Mouse (Mus musculus) thymus, adult 2 months (tissue): ENCODE data around the gene 2410137M14Rik. TPM values are rescaled to one million over a fixed set of nuclear protein-coding genes. Genes with fewer than 3 reads are reported as not detected.

Experiments used
- DNase-seq: peaks from one replicate; pipeline ENCODE4 v3.0.0; 2021
- H3K27ac ChIP-seq: fragments of 200-500 bp; 2 replicates; pipeline ENCODE4 v1.5.1; 2012; ENCODE audit warnings: low read length, control low read depth; ENCODE audit not compliant: control insufficient read depth, insufficient read depth
- H3K27me3 ChIP-seq: fragments of 200-500 bp; 2 replicates; pipeline ENCODE4 v1.6.1; 2012; ENCODE audit warnings: mild to moderate bottlenecking, low read length, moderate library complexity, mixed read lengths; ENCODE audit not compliant: control insufficient read depth, insufficient read depth
- H3K36me3 ChIP-seq: fragments of 200-500 bp; 2 replicates; pipeline ENCODE4 v1.6.1; 2012; ENCODE audit warnings: mild to moderate bottlenecking, low read length, moderate library complexity; ENCODE audit not compliant: control insufficient read depth, insufficient read depth
- H3K4me1 ChIP-seq: fragments of 200-500 bp; replicated peaks from 2 replicates; pipeline ENCODE4 v1.6.1; 2012; ENCODE audit warnings: low read length; ENCODE audit not compliant: control insufficient read depth, insufficient read depth
- H3K4me3 ChIP-seq: fragments of 200-500 bp; 2 replicates; pipeline ENCODE4 v1.5.1; 2012; ENCODE audit warnings: mild to moderate bottlenecking, low read length, control low read depth, moderate library complexity; ENCODE audit not compliant: control insufficient read depth, insufficient read depth
- CTCF ChIP-seq: fragments of 200-500 bp; IDR thresholded peaks from 2 replicates; pipeline ENCODE4 v1.5.1; 2012; ENCODE audit warnings: mild to moderate bottlenecking, control low read depth, low read length, moderate library complexity, borderline replicate concordance; ENCODE audit not compliant: control insufficient read depth, poor library complexity, insufficient read depth; ENCODE audit errors: extremely low read depth
- POLR2A ChIP-seq: fragments of 200-500 bp; IDR thresholded peaks from 2 replicates; pipeline ENCODE4 v1.6.1; 2012; ENCODE audit warnings: mild to moderate bottlenecking, low read length, control low read depth, moderate library complexity; ENCODE audit not compliant: control insufficient read depth, poor library complexity, insufficient read depth; ENCODE audit errors: extremely low read depth
- WGBS: fragments of 180-500 bp; shearing (Covaris S2); methylation state at CpG from one replicate; pipeline ENCODE4 v1.1.7; 2018; 5-methylcytosine and 5-hydroxymethylcytosine counted together
- polyA plus RNA-seq: library from polyadenylated mRNA; depleted of rRNA; stranded (reverse); fragments of >200 nt; gene quantifications from 2 replicates; pipeline ENCODE4 v1.2.3, GENCODE M21; 2012

Gene 2410137M14Rik
- polyA plus RNA-seq, 1 experiment: not detected

DNA sequence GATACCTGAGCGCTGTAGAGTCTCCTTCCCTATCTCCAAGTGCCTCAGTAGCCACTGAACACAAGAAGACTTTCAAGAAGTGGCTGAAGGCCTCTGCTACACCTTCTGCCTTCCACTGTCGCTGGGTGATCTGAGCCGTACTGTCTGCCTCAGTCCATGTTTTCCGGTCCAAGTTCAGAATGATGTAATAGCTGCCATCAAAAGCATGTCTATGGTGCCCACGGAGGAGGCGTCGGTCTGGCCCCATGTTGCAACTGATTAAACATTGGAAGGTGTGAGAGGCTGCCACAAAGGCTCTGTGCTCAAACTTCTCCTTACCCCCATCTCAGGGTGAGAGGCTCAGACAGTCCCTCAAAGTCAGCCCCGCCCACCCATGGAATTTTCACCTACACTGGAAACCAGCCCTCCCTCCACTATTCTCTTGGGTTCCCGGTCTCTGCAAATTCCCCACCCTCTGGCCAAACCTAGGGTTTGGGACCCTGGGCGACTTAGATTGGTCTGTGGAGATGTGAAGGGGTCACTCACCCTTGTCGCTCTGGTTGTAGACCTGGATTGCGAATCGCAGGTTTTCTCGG is 10.6 kb downstream of the 2410137M14Rik start:
- peaks cover 13% of the 10 kb centered on the region for H3K4me1 ChIP-seq
- no peak for TF ChIP-seq CTCF
- no peak for TF ChIP-seq POLR2A
- 96% methylated on average over 14 of the region's 14 CpGs for WGBS
- no peak overlapping the region for H3K27ac ChIP-seq
- no peaks in the 10 kb centered on the region for H3K36me3 ChIP-seq
- no peak for DNase-seq
- no peak overlapping the region for H3K4me3 ChIP-seq
- no peaks in the 10 kb centered on the region for H3K27me3 ChIP-seq

DNA sequence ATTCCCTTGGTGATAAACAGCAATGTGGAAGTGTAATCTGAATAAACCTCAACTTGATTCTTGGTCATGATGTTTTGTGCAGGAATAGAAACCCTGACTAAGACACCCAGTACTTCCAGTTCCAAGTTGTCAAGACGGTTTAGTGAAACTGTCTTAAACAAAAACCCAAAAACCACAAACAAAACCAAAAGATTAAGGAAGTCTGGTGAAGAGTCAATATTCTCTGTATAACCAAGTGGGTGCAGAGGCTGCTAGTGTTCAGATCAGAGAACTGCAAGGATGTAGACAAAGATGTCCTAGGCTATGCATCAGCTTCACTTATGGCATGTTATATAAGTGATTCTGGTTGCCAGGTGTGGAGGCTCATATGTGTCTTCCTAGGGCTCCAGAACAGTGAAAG is 14.2 kb downstream of the 2410137M14Rik start:
- no peak for DNase-seq
- TF ChIP-seq POLR2A (no peak), CTCF (no peak)
- Histone ChIP-seq H3K4me3 (no peak overlapping the region), H3K27me3 (no peaks in the 10 kb centered on the region), H3K4me1 (peaks cover 8% of the 10 kb centered on the region; the same call in 1 of the 2 replicates), H3K36me3 (no peaks in the 10 kb centered on the region), H3K27ac (no peak overlapping the region)
- WGBS: 13% methylated on average over 1 of the region's 1 CpGs

DNA sequence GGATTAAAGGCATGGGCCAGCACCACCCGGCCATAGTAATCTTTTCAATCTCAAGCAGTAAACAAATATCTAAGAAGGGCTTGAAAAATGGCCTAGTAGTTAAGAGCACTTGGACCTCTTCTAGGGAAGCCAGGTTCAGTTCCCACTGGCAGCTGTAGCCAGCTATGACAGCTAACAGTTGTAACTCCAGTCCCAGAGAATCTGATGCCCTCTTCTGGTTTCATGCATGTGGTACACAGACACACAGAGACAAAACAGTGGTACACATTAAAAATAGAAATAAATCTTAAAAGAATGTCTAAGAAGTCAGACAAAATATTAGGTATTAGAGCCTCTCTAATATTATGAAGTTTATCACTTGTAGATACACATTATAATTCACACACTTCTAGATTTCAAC is 19.9 kb downstream of the 2410137M14Rik start:
- Histone ChIP-seq H3K27ac (no peak overlapping the region), H3K4me1 (peaks cover 7% of the 10 kb centered on the region), H3K36me3 (no peaks in the 10 kb centered on the region), H3K27me3 (no peaks in the 10 kb centered on the region), H3K4me3 (no peak overlapping the region)
- TF ChIP-seq CTCF (no peak), POLR2A (no peak)
- no peak for DNase-seq
- 93% methylated on average over 1 of the region's 1 CpGs for WGBS

DNA sequence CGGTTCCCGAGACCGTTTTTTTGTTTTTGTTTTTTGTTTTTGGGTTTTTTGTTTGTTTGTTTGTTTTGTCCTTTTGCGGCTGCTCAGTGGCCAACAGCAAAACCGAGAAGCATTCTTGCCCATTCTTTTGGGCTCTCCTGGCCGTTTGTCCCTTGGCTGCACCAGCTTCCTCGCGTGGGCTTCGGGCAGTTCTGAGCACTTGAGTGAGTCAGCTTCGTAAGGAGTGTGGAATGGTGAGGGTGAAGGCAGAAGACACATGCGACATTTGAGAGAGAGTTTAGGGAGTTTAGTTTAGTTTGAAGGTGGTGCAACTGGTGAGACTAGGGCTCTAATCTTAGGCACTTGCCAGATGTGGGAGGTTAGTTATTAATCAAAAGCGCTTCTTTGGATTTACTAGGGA is 22.2 kb downstream of the 2410137M14Rik start:
- H3K27ac ChIP-seq: no peak overlapping the region

DNA sequence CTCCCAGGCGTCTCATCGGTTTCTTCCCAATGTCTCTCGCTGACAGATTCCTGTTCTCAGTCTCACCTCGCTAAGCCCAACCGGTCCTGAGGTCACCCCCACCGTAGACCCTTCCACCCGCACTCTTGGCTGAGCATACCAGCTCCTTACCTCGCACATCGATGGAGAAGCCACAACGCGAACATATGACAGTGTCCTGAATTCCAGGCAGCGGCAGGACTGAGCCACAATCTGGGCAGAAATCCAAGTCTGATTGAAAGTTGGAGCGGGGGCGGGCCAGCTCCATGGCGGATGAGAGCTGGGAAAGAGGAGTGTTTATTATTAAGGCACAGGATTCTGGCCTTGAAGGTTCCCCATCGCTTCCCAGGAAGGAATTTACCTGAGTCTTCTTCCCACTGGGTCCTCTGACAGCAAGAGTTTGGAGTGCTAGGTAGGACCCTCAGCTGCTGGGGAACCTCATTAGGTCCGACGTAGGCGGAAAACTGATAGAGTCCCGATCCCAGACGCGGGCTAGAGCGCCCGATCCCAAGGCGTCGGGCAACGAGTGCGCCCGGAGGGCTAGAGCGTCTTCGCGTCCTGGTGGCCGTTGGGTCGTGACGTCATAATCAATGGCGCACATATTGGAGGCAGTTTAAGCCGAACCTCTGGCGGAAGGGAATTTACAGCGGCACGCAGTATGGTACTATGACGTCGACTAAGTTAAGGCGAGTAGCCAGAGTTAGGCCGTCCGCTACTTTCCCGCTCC is 22.9 kb downstream of the 2410137M14Rik start, which contains the start of the genes Znrd1 and Znrd1as:
TSS of gene Znrd1 (minus strand) at position 561 of the 745 bp plus-strand sequence.
TSS of gene Znrd1as (plus strand) at position 594 of the 745 bp plus-strand sequence.
- peaks cover 7% of the 10 kb centered on the region for H3K4me1 ChIP-seq
- TF ChIP-seq POLR2A (peak; percentile 31; the same call in 1 of the 2 replicates), CTCF (no peak)
- H3K27me3 ChIP-seq: no peaks in the 10 kb centered on the region
- WGBS: 1% methylated on average over 46 of the region's 46 CpGs
- no peaks in the 10 kb centered on the region for H3K36me3 ChIP-seq
- peak; percentile 88 for DNase-seq
- H3K4me3 ChIP-seq: peak within 1 kb of the TSS; percentile 72
- H3K27ac ChIP-seq: no peak within 1 kb of the TSS

More for the DNA sequence above, 22.2 kb downstream of the 2410137M14Rik start:
- Histone ChIP-seq H3K4me1 (peaks cover 7% of the 10 kb centered on the region), H3K36me3 (no peaks in the 10 kb centered on the region), H3K4me3 (peak overlapping the region; percentile 72), H3K27me3 (no peaks in the 10 kb centered on the region)
- TF ChIP-seq POLR2A (no peak), CTCF (no peak)
- no peak for DNase-seq
- 28% methylated on average over 12 of the region's 12 CpGs for WGBS

DNA sequence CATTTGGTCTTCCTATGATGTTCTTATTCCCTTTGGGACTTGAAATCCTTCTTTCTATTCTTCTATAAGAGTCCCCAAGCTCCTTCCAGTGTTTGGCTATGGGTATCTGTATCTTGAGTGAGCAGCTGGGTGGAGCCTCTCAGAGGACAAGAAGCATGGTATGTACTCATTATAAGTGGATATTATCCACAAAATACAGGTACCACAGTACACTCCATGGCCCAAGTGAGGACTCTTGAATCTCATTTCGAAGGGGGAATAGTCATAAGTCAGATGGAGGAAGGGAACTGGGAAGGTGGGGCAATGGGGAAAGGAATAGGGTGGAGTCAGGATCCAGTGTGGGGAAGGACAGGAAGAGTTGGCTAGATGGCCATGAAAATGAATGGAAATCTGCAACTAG is 28.0 kb downstream of the 2410137M14Rik start:
- Histone ChIP-seq H3K36me3 (peaks cover 12% of the 10 kb centered on the region), H3K4me3 (no peak overlapping the region), H3K27ac (no peak overlapping the region), H3K4me1 (peaks cover 6% of the 10 kb centered on the region), H3K27me3 (no peaks in the 10 kb centered on the region)
- WGBS: 96% methylated on average over 1 of the region's 1 CpGs
- no peak for DNase-seq
- TF ChIP-seq POLR2A (no peak), CTCF (no peak)
